Mouse (Mus musculus) ovary, adult 2 months (tissue): Measurements from ENCODE around the gene Sec24d. TPM values are rescaled to one million over a fixed set of nuclear protein-coding genes. Genes with fewer than 3 reads are reported as not detected.

Source experiments
- polyA plus RNA-seq: library from polyadenylated mRNA; depleted of rRNA; stranded (reverse); fragments of >200 nt; gene quantifications from 2 replicates; pipeline ENCODE4 v1.2.3, GENCODE M21; 2012; rRNA removed

Gene Sec24d
- polyA plus RNA-seq: 126 and 150 TPM in 2 replicates

GRCm38 (mm10) chr3:123266753-123267651 is at the start of gene Sec24d:
Sec24d (plus strand) TSS chr3:123267455.

GRCm38 (mm10) chr3:123235921-123236320 is 31.3 kb upstream of the Sec24d start, which contains the start of gene Synpo2:
Synpo2 (minus strand) TSS chr3:123236149.

GRCm38 (mm10) chr3:123385486-123386156 is 118.4 kb downstream of the Sec24d start, which contains the start of gene Mettl14:
Mettl14 (minus strand) TSS chr3:123386108.

Other genes starting within 250 kb of the Sec24d start
- not detected in 2 replicates for gene Myoz2, start 232.4 kb upstream of the Sec24d start, polyA plus RNA-seq
- 11.9 and 18.8 TPM in 2 replicates for gene Synpo2, start 31.3 kb upstream of the Sec24d start, polyA plus RNA-seq
- gene Mettl14, start 118.7 kb downstream of the Sec24d start, polyA plus RNA-seq: 4.2 and 5.1 TPM in 2 replicates
- 1.0 and 3.2 TPM in 2 replicates for gene Prss12, start 179.5 kb downstream of the Sec24d start, polyA plus RNA-seq